Mouse (Mus musculus) spleen, adult 2 months (tissue): ENCODE measurements around the gene Gm20388. TPM values are rescaled to one million over a fixed set of nuclear protein-coding genes. Genes with fewer than 3 reads are reported as not detected.

Experiments
- DNase-seq, 2 experiments: peaks; one replicate each; pipeline versions ENCODE4 v3.0.0 to v3.0.0-alpha.2; 2012 to 2021; ENCODE audit warnings: low spot score in 2 of 2, low read depth in 1 of 2
- H3K27ac ChIP-seq: fragments of 200-500 bp; 2 replicates; pipeline ENCODE4 v1.5.1; 2012; ENCODE audit warnings: low read length, inconsistent platforms; ENCODE audit not compliant: insufficient read depth
- H3K27me3 ChIP-seq: fragments of 200-500 bp; 2 replicates; pipeline ENCODE4 v1.6.1; 2012; ENCODE audit warnings: mild to moderate bottlenecking, moderate library complexity, low read length, inconsistent platforms; ENCODE audit not compliant: control insufficient read depth, insufficient read depth
- H3K36me3 ChIP-seq: fragments of 200-500 bp; 2 replicates; pipeline ENCODE4 v1.6.1; 2012; ENCODE audit warnings: mild to moderate bottlenecking, low read length, inconsistent platforms; ENCODE audit not compliant: control insufficient read depth, insufficient read depth
- H3K4me1 ChIP-seq: fragments of 200-500 bp; 2 replicates; pipeline ENCODE4 v1.6.1; 2011; ENCODE audit warnings: inconsistent platforms; ENCODE audit not compliant: control insufficient read depth, insufficient read depth, insufficient read length
- H3K4me3 ChIP-seq: fragments of 200-500 bp; 2 replicates; pipeline ENCODE4 v1.5.1; 2011; ENCODE audit warnings: mild to moderate bottlenecking, inconsistent platforms; ENCODE audit not compliant: insufficient read depth, insufficient read length; ENCODE audit errors: extremely low read depth
- CTCF ChIP-seq: fragments of 200-500 bp; IDR thresholded peaks from 2 replicates; pipeline ENCODE4 v1.5.1; 2011; ENCODE audit warnings: mild to moderate bottlenecking, inconsistent platforms; ENCODE audit not compliant: insufficient read depth, insufficient read length, insufficient replicate concordance; ENCODE audit errors: extremely low read depth
- POLR2A ChIP-seq: fragments of 200-500 bp; IDR thresholded peaks from 2 replicates; pipeline ENCODE4 v1.6.1; 2011; ENCODE audit warnings: low read depth, low read length, inconsistent platforms
- WGBS: fragments of 180-500 bp; shearing (Covaris S2); methylation state at CpG from one replicate; pipeline ENCODE4 v1.1.7; 2018; 5-methylcytosine and 5-hydroxymethylcytosine counted together
- polyA plus RNA-seq: library from polyadenylated mRNA; depleted of rRNA; stranded (reverse); fragments of >200 nt; gene quantifications from 2 replicates; pipeline ENCODE4 v1.2.3, GENCODE M21; 2012

The Gm20388 gene
- polyA plus RNA-seq, 1 experiment, result 26.1 TPM

DNA sequence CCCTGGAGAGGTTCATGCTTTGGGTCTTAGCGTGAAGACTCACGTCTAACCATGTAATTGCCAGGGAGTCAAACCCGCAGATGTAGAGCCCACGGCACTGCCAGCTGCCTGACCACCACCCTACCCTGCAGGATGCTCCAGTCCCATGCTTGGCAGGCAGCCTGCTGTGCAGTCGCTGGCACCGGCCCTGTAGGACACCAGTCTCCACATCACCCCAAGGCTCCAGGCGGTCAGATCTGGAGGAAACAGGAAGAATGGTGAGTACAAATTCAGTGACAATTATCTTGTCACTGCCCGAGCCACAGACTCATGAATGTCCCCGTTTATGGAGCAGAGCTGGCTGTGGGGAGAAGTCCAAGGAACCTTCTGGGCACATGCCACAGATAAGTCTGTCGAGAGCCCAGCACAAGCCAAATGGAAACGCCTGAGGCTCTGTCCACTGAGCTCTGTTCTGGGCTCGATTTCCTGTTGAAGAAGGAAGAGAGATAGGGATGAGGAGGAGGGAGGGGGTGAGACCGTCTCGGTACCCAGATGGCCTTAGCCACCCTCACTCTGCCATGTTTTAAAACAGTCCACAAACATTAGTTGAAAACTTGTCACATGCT lies 1006.3 kb downstream of the Gm20388 start:
- no peaks in the 10 kb centered on the region for H3K36me3 ChIP-seq
- TF ChIP-seq POLR2A (no peak), CTCF (no peak)
- no peak for DNase-seq
- no peaks in the 10 kb centered on the region for H3K4me1 ChIP-seq
- no peaks in the 10 kb centered on the region for H3K27me3 ChIP-seq
- 48% methylated on average over 14 of the region's 14 CpGs for WGBS
- H3K4me3 ChIP-seq, result no peak overlapping the region
- no peak overlapping the region for H3K27ac ChIP-seq

DNA sequence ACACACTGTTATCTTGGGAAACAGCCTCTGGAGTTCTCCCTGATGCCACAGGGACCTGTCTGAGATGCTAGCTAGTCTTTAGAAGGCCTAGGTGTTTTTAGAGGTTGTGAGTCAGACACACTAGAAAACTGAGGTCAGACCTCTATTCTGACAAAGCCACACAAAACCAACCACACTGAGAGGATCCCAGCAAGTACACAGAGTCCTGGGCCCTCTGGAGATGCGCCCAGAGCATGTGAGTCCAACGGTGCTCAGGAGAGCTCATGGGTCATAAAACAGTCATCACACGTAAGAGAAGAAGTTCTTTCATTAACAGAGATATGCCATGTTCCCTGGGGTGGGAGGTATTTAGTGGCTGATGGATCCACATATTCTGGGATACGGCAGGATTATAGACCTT lies 1009.9 kb downstream of the Gm20388 start:
- Histone ChIP-seq H3K4me1 (no peaks in the 10 kb centered on the region), H3K27me3 (no peaks in the 10 kb centered on the region), H3K27ac (no peak overlapping the region), H3K4me3 (no peak overlapping the region), H3K36me3 (no peaks in the 10 kb centered on the region)
- 80% methylated on average over 4 of the region's 4 CpGs for WGBS
- DNase-seq, result no peak
- TF ChIP-seq POLR2A, result no peak
- no peak for TF ChIP-seq CTCF

DNA sequence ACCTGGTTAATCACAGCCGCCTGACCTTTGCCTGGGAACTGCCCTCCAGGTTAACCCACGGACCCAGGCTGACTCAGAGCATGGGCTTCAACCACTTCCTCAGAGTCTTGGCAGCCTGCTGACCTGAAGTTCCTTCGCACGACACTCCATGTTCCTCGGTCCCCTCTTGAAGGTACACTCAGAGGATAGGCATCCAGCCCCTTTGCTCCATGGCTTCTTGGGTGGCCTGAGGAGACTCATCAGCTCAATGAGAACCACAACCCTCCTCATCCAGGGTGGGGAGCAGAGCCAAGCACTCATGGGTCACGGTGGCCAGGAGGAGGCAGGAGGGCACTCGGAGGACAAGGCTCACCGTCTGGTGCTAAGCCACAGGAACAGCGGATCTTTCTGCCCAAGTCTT lies 1015.6 kb downstream of the Gm20388 start:
- no peak overlapping the region for H3K27ac ChIP-seq
- no peak overlapping the region for H3K4me3 ChIP-seq
- H3K27me3 ChIP-seq, result no peaks in the 10 kb centered on the region
- H3K4me1 ChIP-seq, result no peaks in the 10 kb centered on the region
- no peaks in the 10 kb centered on the region for H3K36me3 ChIP-seq
- no peak for TF ChIP-seq POLR2A
- no peak for TF ChIP-seq CTCF
- WGBS, result 80% methylated on average over 9 of the region's 9 CpGs
- DNase-seq, result no peak

- 84% methylated on average over 6 of the region's 6 CpGs for WGBS
- H3K4me1 ChIP-seq, result no peaks in the 10 kb centered on the region
- TF ChIP-seq CTCF, result no peak
- no peak for DNase-seq
- H3K36me3 ChIP-seq, result no peaks in the 10 kb centered on the region
- no peaks in the 10 kb centered on the region for H3K27me3 ChIP-seq
- H3K27ac ChIP-seq, result no peak overlapping the region
- no peak overlapping the region for H3K4me3 ChIP-seq
Measured at GRCm38 (mm10) chr8:120928082-120928481, 1017.4 kb downstream of the Gm20388 start.

DNA sequence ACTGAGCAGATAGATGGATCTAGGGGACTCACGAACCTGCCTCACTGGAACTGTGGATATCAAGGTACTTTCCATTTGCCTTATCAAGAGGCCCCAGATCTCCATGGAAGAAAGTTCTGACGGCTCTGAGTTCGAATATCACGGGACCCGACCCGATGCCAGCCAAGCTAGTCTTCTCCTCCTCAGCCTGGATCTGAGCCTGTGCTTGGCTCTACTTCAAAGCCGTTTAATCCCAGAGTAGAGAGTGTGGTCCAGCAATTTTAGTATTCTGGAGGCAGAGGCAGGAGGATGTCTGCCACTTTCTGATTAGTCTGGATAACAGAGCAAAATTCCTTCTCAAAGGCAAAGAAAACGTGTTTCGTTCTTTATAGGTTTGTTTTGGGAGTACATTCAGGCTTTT lies 1024.0 kb downstream of the Gm20388 start:
- Histone ChIP-seq H3K4me3 (no peak overlapping the region), H3K27ac (no peak overlapping the region), H3K4me1 (no peaks in the 10 kb centered on the region), H3K27me3 (peaks cover 1% of the 10 kb centered on the region; the same call in 1 of the 2 replicates), H3K36me3 (no peaks in the 10 kb centered on the region)
- no peak for DNase-seq
- 86% methylated on average over 9 of the region's 9 CpGs for WGBS
- TF ChIP-seq CTCF (no peak), POLR2A (no peak)

GRCm38 (mm10) chr8:120936685-120937084 lies 1026.0 kb downstream of the Gm20388 start:
- H3K36me3 ChIP-seq, result no peaks in the 10 kb centered on the region
- DNase-seq, result no peak
- H3K27me3 ChIP-seq, result peaks cover 1% of the 10 kb centered on the region; the same call in 1 of the 2 replicates
- no peak overlapping the region for H3K27ac ChIP-seq
- TF ChIP-seq CTCF (no peak), POLR2A (no peak)
- H3K4me1 ChIP-seq, result no peaks in the 10 kb centered on the region
- 37% methylated on average over 10 of the region's 10 CpGs for WGBS
- no peak overlapping the region for H3K4me3 ChIP-seq

- TF ChIP-seq POLR2A, result no peak
- 73% methylated on average over 8 of the region's 9 CpGs for whole genome bisulfite sequencing
- no peaks in the 10 kb centered on the region for H3K4me1 ChIP-seq
- no peak overlapping the region for H3K27ac ChIP-seq
- no peaks in the 10 kb centered on the region for H3K36me3 ChIP-seq
- DNase-seq, result no peak
- peaks cover 1% of the 10 kb centered on the region; the same call in 1 of the 2 replicates for H3K27me3 ChIP-seq
- no peak overlapping the region for H3K4me3 ChIP-seq
Measured at GRCm38 (mm10) chr8:120937474-120937873, 1026.8 kb downstream of the Gm20388 start.
